Mouse (Mus musculus): ENCODE results near the gene Ccr6.
"Not testable (repeated sequence)": the region's sequence is repeated elsewhere in the genome, so short reads cannot be mapped to it uniquely, and the experiment has no call there.

The Ccr6 gene

GRCm38 (mm10) chr17:8235743-8236142 lies at the start of gene Ccr6:
Gene Ccr6 (plus strand): TSS chr17:8236043.
- peak; percentile 33 for DNase-seq (ENCODE audit: low read depth)

GRCm38 (mm10) chr17:8193678-8194077 lies 42.2 kb upstream of the Ccr6 start:
- no peak for DNase-seq (ENCODE audit: low read depth)

GRCm38 (mm10) chr17:8195685-8196376 lies 40.0 kb upstream of the Ccr6 start:
- peak; percentile 36 for DNase-seq (ENCODE audit: low read depth)

- DNase-seq (ENCODE audit: low read depth): peak; percentile 66
Observed at GRCm38 (mm10) chr17:8197652-8198051, 38.2 kb upstream of the Ccr6 start.

- DNase-seq (ENCODE audit: low read depth): no peak
Observed at GRCm38 (mm10) chr17:8199067-8199935, 36.5 kb upstream of the Ccr6 start.

- DNase-seq (ENCODE audit: low read depth): no peak
Observed at GRCm38 (mm10) chr17:8199936-8200330, 35.9 kb upstream of the Ccr6 start.

GRCm38 (mm10) chr17:8203487-8203886 lies 32.4 kb upstream of the Ccr6 start:
- DNase-seq (ENCODE audit: low read depth): no peak

GRCm38 (mm10) chr17:8205221-8205631 lies 30.6 kb upstream of the Ccr6 start:
- not testable (repeated sequence) for DNase-seq (ENCODE audit: low read depth)

- peak; percentile 43 for DNase-seq (ENCODE audit: low read depth)
Observed at GRCm38 (mm10) chr17:8206691-8207090, 29.2 kb upstream of the Ccr6 start.

- DNase-seq (ENCODE audit: low read depth): peak; percentile 45
Observed at GRCm38 (mm10) chr17:8209696-8210095, 26.1 kb upstream of the Ccr6 start.

GRCm38 (mm10) chr17:8210170-8210569 lies 25.7 kb upstream of the Ccr6 start:
- DNase-seq (ENCODE audit: low read depth): peak; percentile 64

- DNase-seq (ENCODE audit: low read depth): no peak
Observed at GRCm38 (mm10) chr17:8210675-8211074, 25.2 kb upstream of the Ccr6 start.

- peak; percentile 40 for DNase-seq (ENCODE audit: low read depth)
Observed at GRCm38 (mm10) chr17:8211399-8211798, 24.4 kb upstream of the Ccr6 start.

GRCm38 (mm10) chr17:8214369-8214768 lies 21.5 kb upstream of the Ccr6 start:
- DNase-seq (ENCODE audit: low read depth): no peak

- no peak for DNase-seq (ENCODE audit: low read depth)
Observed at GRCm38 (mm10) chr17:8215016-8215745, 20.7 kb upstream of the Ccr6 start.

GRCm38 (mm10) chr17:8223225-8223624 lies 12.6 kb upstream of the Ccr6 start:
- no peak for DNase-seq (ENCODE audit: low read depth)

GRCm38 (mm10) chr17:8224072-8224471 lies 11.8 kb upstream of the Ccr6 start:
- DNase-seq (ENCODE audit: low read depth): no peak

- no peak for DNase-seq (ENCODE audit: low read depth)
Observed at GRCm38 (mm10) chr17:8225166-8225565, 10.7 kb upstream of the Ccr6 start.

- no peak for DNase-seq (ENCODE audit: low read depth)
Observed at GRCm38 (mm10) chr17:8225746-8226145, 10.1 kb upstream of the Ccr6 start.

GRCm38 (mm10) chr17:8228622-8229021 lies 7.2 kb upstream of the Ccr6 start:
- no peak for DNase-seq (ENCODE audit: low read depth)

GRCm38 (mm10) chr17:8229607-8230006 lies 6.2 kb upstream of the Ccr6 start:
- DNase-seq (ENCODE audit: low read depth): no peak

- DNase-seq (ENCODE audit: low read depth): peak; percentile 26
Observed at GRCm38 (mm10) chr17:8232089-8232488, 3.8 kb upstream of the Ccr6 start.
